Mouse (Mus musculus): ENCODE results near the gene Frmpd2.

DNA sequence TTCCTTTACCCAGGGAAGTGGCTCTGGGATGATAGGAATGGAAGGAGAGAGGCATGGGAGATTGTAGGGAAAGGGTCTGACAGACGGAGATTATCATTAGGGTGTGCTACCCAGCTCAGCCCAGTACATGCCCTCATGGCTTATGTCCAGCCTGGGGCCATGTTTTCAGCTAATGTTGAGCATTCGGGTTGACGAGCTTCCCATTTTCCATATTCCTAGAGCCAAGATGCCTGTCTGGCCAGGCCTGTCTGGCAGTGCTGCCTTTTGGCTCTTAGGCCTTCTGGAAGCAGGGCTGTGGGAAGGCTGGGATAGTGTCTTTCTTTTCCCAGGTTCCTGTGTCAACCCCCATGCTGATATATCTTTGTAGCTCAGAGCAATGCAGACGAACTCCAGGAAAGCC, 35.2 kb downstream of the Frmpd2 start:
- TF ChIP-seq CTCF (IDR thresholded peaks at IDR 0.05; ENCODE audit: low read depth), result no peak
- no peak for TF ChIP-seq EP300 (optimal IDR thresholded peaks at IDR 0.05)
